Mouse (Mus musculus) thymus, postnatal 0 days (tissue): Measurements from ENCODE around the gene Zfp467. TPM values are rescaled to one million over a fixed set of nuclear protein-coding genes. Genes with fewer than 3 reads are reported as not detected.

Experiments used
- DNase-seq: peaks from one replicate; pipeline ENCODE4 v3.0.0-alpha.2; 2015; ENCODE audit warnings: low spot score
- polyA plus RNA-seq: library from polyadenylated mRNA; unstranded; fragments of >200 nt; fragmentation: Nextera tagmentation; extraction: Ambion mirVana; gene quantifications from 2 replicates; pipeline ENCODE4 v1.2.1, GENCODE M21; 2015

Gene Zfp467
- polyA plus RNA-seq, 1 experiment from 2014 or later, result 8.6 TPM

DNA sequence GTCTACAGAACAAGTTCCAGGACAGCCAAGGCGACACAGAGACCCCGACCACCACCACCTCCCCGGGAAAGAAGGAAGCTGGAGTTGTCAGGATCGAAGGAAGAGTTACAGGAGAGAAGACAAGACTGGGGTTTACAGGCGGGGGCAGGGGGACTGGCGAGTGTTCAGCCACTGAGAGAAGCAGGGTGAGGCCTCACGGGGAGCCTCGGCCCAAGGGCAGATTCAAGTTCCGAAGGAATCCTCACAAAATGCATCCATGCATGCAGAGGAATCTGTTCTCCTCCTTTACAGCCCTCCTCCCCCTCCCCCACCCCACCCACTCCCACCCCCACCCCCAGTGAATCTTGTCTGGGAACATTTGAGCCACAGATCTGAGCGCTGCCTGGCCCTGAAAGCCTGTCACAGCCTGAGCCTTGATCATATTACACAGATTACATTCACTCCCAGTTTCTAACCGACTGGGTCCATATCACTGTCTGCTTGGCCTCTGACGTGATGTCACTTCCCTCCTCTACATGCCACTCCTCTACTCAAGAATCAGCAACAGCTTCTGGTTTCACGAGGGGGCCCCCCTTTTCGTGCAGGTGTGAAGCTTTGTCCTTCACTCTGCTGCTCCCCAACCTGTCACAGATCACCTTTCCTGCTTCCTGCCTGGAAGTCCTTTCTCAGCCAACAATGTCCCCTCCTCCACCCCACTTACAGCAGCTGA, 5.2 kb downstream of the Zfp467 start:
- DNase-seq, result peak; percentile 9

GRCm38 (mm10) chr6:48439654-48440053, 6.0 kb downstream of the Zfp467 start:
- DNase-seq, result no peak

DNA sequence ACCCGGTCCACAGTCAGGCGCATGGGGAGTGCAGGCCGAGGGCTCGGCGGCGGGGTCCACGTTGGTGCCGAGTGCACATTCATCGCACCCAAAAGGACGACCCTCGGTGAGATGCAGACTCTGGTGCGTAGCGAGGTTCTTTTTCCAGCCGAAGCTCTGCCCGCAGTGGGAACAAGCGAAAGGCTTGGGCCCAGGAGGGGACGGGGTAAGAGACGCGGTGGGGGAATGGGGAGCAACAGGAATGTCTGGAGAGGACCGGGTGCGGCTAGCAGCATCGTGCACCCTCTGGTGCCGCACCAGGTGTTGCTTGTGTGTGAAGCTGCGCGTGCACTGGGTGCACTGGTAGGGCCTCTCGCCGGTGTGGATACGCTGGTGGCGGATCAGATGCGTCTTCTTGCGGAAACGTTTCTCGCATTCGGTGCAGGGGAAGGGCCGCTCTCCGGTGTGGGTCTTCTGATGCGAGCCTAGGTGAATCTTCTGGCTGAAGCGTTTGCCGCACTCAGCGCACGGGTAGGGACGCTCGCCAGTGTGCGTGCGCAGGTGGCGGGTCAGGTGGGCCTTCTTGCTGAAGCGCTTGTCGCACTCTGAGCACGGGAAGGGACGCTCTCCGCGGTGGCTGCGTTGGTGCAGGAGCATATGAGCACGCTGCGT, 7.0 kb downstream of the Zfp467 start:
- no peak for DNase-seq

- no peak for DNase-seq
These were observed 7.8 kb downstream of the Zfp467 start for GRCm38 (mm10) chr6:48437679-48438376.

GRCm38 (mm10) chr6:48435706-48436349, 9.8 kb downstream of the Zfp467 start:
- no peak for DNase-seq

GRCm38 (mm10) chr6:48435111-48435510, 10.5 kb downstream of the Zfp467 start:
- no peak for DNase-seq

DNA sequence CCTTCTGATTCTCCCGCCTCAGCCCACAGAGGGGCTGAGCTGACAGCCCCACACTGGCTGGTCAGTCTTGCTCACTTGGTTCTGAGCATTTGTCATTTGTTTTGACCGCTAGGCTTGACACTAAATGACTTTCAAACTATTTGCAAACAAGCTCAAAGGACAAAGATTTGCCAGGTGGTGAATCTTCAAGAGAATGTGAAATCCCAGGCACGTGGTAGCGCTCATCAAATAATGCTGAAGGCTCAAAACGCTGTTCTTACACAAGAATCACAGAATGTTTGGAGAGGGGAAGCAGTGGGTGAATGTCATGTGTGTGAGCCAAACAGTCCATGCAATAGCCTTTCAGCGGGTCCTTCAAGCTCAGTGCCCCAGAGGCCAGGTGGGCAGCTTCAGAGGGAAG, 11.0 kb downstream of the Zfp467 start:
- no peak for DNase-seq

GRCm38 (mm10) chr6:48432893-48433816, 12.5 kb downstream of the Zfp467 start:
- no peak for DNase-seq

DNA sequence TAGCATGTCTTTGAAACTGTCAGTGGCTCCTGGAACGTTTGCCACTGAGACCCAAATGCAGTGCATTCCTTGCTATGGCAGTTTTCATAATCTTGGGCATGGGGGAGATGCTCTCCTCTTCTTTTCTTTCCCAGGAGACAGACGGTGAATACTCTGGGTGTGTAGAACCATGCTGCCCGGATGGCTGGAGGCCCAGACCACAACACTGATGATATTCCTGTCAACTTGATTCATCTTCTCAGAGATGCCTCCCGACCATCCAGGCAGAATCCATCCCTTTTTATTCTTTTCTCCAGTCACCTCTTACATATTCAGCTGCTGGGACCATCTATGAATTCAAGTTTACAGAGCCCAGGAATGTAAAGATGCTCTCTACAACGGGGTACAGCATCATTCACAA, 14.9 kb downstream of the Zfp467 start:
- DNase-seq, result no peak

DNA sequence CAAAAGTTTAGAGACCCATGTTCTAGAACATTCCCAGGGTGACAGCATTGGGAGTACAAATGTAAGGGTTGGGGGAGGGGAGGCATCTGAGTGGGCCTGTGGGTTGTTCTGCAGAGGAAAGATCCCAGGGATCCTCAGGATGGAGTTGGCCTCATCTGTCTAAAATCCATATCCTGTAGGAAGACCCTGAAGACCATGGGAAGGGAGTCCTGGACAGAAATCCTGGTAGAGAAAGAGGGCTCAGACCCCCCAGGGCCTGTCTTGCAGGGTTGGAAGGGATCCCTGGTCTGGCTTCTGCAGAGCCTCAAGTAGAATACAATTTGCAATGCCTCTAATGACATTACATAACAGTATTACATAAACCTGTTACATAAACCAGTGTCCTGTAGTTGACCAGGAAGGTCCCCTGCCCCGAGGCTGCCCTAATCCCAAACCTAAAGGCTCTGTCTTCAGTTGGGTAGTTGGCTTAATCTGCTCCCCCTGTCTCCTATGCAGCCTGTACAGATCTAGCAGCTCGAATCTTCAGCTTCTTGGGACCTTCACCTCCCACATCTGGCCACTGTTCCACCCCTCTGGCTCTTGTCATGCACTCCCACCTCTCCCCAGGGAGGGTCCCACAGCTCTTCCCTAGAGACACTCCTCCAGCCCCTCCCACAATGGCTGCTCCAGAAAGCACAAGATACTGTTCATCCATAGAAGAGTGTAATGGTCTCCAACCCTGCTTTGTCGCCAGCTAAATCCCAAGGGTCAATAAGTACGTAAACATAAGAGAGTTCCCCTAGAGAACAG, 16.7 kb downstream of the Zfp467 start:
- no peak for DNase-seq

DNA sequence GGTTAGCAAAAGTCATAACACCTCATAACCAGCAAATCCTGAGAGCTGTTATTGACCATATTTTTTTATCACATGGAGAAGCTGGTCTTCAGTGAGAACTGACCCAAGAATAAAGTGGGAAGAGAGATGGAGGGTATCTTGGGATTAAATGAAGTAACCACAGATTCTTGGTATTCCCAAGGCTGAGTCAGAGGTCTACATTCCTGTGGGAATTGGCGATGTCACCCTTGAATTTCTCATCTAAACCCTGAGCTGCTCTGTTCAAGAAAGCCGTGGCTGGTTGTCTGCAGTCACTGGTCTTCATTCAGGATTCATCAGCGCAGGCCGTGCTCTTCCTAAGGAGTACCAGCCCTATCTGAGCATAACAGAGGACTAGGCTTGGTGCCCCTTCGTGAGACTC, 18.7 kb downstream of the Zfp467 start:
- no peak for DNase-seq

DNA sequence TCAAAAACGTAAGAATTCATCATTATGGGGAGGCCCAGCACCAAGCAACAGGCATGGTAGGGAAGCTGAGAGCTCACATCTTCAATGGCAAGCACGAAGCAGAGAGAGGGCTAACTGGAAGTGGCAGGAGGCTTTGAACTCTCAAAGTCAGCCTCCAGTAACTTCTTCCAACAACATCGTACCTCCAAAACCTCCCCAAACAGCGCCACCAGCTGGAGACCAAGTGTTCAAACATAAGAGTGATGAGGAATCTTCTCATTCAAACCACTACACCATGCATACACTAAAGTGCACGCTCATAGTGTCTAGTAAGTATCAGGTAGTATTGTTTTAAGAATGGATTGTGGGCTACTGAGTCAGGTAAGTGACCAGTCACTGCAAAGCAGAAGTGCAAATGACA, 21.6 kb downstream of the Zfp467 start:
- no peak for DNase-seq

DNA sequence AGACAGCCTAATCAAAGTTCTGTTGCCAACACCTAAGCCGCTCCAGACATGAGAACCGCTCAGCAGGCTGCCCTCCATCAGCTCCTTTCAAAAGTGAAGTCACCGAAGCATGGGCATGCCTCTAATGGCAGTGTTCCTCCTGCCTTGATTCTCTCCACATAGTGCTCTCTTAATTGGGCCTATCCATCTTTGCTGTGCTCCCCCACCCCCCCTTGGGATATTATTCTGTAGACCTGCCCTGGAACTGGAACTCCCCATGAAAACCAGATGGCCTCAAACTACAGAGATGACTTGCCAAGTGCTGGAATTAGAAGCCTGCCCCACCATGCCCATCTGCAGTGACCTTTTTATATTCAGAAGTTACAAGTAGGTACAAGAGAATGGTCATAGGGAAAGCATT, 22.3 kb downstream of the Zfp467 start:
- DNase-seq, result no peak

- DNase-seq, result no peak
These were observed 25.0 kb downstream of the Zfp467 start for GRCm38 (mm10) chr6:48420647-48421046.

- no peak for DNase-seq
These were observed 29.1 kb downstream of the Zfp467 start for GRCm38 (mm10) chr6:48416486-48416885.

- no peak for DNase-seq
These were observed 30.0 kb downstream of the Zfp467 start for GRCm38 (mm10) chr6:48415636-48416035.

GRCm38 (mm10) chr6:48414886-48415285, 30.7 kb downstream of the Zfp467 start:
- DNase-seq, result no peak

GRCm38 (mm10) chr6:48413081-48413480, 32.5 kb downstream of the Zfp467 start:
- DNase-seq, result no peak

DNA sequence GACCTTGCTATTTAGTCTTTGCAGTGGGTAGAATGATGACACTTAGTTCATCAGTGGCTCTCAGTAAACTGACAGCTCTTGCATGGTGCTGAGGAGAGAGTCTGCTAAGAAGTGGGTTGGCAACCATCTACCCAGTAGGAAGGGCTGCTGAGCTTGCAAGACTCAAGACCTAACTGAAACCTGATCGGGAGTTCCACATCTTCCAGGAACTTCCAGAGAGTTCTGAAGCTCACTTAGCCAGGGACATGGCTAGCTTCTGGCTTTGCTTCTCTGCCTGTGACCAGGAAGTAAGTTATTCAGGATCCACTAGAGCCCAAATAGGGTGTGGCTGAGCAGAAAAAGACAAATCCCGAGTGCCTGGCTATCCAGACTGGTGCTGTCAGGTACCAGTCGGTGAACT, 33.0 kb downstream of the Zfp467 start:
- DNase-seq, result no peak

GRCm38 (mm10) chr6:48412147-48412546, 33.5 kb downstream of the Zfp467 start:
- no peak for DNase-seq
